Mouse (Mus musculus) c-Kit-negative CD71-positive TER-119-positive erythroid progenitor cells, embryonic 14.5 days (primary cell): ENCODE data around the gene Setmar.

ENCODE experiments used
- DNase-seq: peaks from one replicate; pipeline ENCODE4 v3.0.0-alpha.2; 2013; ENCODE audit warnings: low read depth, low spot score

Gene Setmar

DNA sequence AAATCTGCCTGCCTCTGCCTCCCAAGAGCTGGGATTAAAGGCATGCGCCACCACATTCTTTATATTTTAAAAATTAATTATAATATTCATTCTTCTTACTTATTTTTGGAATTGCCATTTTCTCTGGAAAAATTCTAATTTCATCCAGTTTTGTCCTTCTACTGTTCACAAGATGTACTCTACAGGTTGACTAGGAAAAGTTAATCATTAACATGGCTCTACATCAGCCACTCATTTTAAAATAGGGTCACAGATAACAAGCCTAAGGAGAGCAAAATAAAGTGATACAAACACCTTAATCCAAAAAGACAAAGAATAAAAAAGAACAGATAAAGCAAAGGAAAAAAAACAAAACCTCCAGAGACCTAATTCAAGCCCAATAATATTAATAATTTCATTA lies 50.1 kb downstream of the Setmar start:
- no peak for DNase-seq

GRCm38 (mm10) chr6:108117881-108118280 lies 53.0 kb downstream of the Setmar start:
- no peak for DNase-seq

GRCm38 (mm10) chr6:108125474-108125873 lies 60.6 kb downstream of the Setmar start:
- no peak for DNase-seq

DNA sequence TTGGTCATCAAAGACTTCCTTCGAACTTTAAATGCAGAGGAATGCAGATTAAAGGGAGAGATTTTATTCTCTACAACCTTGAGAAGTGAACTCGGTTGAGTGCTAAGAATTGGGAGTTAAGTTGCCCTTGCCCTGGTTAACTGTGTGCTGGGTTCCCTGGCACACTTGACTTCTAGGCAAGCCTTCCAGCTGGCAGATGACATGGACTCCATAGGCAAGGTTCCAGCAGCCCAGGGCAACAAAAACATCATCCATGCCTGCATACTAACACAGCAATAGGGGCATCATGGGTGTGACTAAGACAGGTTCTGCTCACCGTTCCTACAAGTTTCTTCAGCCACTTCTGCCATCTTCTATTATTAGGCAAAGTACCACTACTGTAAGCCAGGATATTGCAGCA lies 61.8 kb downstream of the Setmar start:
- no peak for DNase-seq
